Mouse (Mus musculus): ENCODE results near the gene Sectm1b.
A peak's percentile ranks its signal among the peaks of the same experiment; 100 is the strongest.
"Not testable (repeated sequence)": the region's sequence is repeated elsewhere in the genome, so short reads cannot be mapped to it uniquely, and the experiment has no call there.

The Sectm1b gene

GRCm38 (mm10) chr11:121069662-121070061, 6.3 kb upstream of the Sectm1b start:
- DNase-seq = not testable (repeated sequence)

- peak; percentile 46 to 56 for DNase-seq
Observed at GRCm38 (mm10) chr11:121067895-121068294, 4.5 kb upstream of the Sectm1b start.

GRCm38 (mm10) chr11:121064197-121064596, 828 bp upstream of the Sectm1b start:
- peak; percentile 37 to 53 for DNase-seq

GRCm38 (mm10) chr11:121061615-121062014, 1.8 kb downstream of the Sectm1b start:
- DNase-seq = peak in 1 of 2 experiments; percentile 34

GRCm38 (mm10) chr11:121060401-121061067, 2.8 kb downstream of the Sectm1b start:
- DNase-seq = not testable (repeated sequence)

- no peak for DNase-seq
Observed at GRCm38 (mm10) chr11:121059471-121059870, 3.9 kb downstream of the Sectm1b start.

- peak; percentile 78 to 79 for DNase-seq
Observed at GRCm38 (mm10) chr11:121058956-121059355, 4.4 kb downstream of the Sectm1b start.

- peak; percentile 84 to 94 for DNase-seq
Observed at GRCm38 (mm10) chr11:121058122-121058521, 5.2 kb downstream of the Sectm1b start.

GRCm38 (mm10) chr11:121056536-121057236, 6.7 kb downstream of the Sectm1b start:
- peak; percentile 76 to 85 for DNase-seq

- peak; percentile 86 to 92 for DNase-seq
Observed at GRCm38 (mm10) chr11:121053536-121053935, 9.8 kb downstream of the Sectm1b start.

- DNase-seq = peak; percentile 73 to 82
Observed at GRCm38 (mm10) chr11:121052387-121052786, 11.0 kb downstream of the Sectm1b start.

- DNase-seq = no peak
Observed at GRCm38 (mm10) chr11:121051793-121052192, 11.6 kb downstream of the Sectm1b start.

- DNase-seq = no peak
Observed at GRCm38 (mm10) chr11:121049840-121050239, 13.5 kb downstream of the Sectm1b start.

- DNase-seq = peak in 1 of 2 experiments; percentile 56
Observed at GRCm38 (mm10) chr11:121047826-121048399, 15.5 kb downstream of the Sectm1b start.

- DNase-seq = no peak
Observed at GRCm38 (mm10) chr11:121045286-121045685, 18.1 kb downstream of the Sectm1b start.

GRCm38 (mm10) chr11:121043025-121043424, 20.3 kb downstream of the Sectm1b start:
- not testable (repeated sequence) for DNase-seq

GRCm38 (mm10) chr11:121042480-121042879, 20.9 kb downstream of the Sectm1b start:
- DNase-seq = no peak

GRCm38 (mm10) chr11:121041636-121042035, 21.7 kb downstream of the Sectm1b start:
- no peak for DNase-seq

- peak; percentile 81 to 93 for DNase-seq
Observed at GRCm38 (mm10) chr11:121041212-121041611, 22.2 kb downstream of the Sectm1b start.

GRCm38 (mm10) chr11:121039302-121039701, 24.1 kb downstream of the Sectm1b start, which contains the start of gene Cd7:
Gene Cd7 (minus strand): TSS chr11:121039418.
- DNase-seq = no peak

- no peak for DNase-seq
Observed at GRCm38 (mm10) chr11:121038366-121039240, 24.8 kb downstream of the Sectm1b start.

GRCm38 (mm10) chr11:121033118-121033517, 30.3 kb downstream of the Sectm1b start:
- no peak for DNase-seq

GRCm38 (mm10) chr11:121027259-121027658, 36.1 kb downstream of the Sectm1b start:
- DNase-seq = no peak

Measured in kidney, postnatal 36 days (tissue).